Mouse (Mus musculus): ENCODE results near the gene Ptprh.
A peak's percentile ranks its signal among the peaks of the same experiment; 100 is the strongest.
"Not testable (repeated sequence)": the region's sequence is repeated elsewhere in the genome, so short reads cannot be mapped to it uniquely, and the experiment has no call there.

Gene Ptprh

GRCm38 (mm10) chr7:4602969-4603368 is 872 bp downstream of the Ptprh start:
- no peak for DNase-seq (ENCODE audit: low spot score)

GRCm38 (mm10) chr7:4597046-4597445 is 6.8 kb downstream of the Ptprh start:
- DNase-seq (ENCODE audit: low spot score): not testable (repeated sequence)

- not testable (repeated sequence) for DNase-seq (ENCODE audit: low spot score)
Observed at GRCm38 (mm10) chr7:4581481-4581880, 22.4 kb downstream of the Ptprh start.

GRCm38 (mm10) chr7:4572361-4572760 is 31.5 kb downstream of the Ptprh start:
- DNase-seq (ENCODE audit: low spot score): not testable (repeated sequence)

- DNase-seq (ENCODE audit: low spot score): no peak
Observed at GRCm38 (mm10) chr7:4562660-4563059, 41.2 kb downstream of the Ptprh start.

- no peak for DNase-seq (ENCODE audit: low spot score)
Observed at GRCm38 (mm10) chr7:4557167-4557560, 46.7 kb downstream of the Ptprh start.

- DNase-seq (ENCODE audit: low spot score): peak; percentile 76
Observed at GRCm38 (mm10) chr7:4556256-4557166, 47.3 kb downstream of the Ptprh start.

GRCm38 (mm10) chr7:4547221-4547641 is 56.6 kb downstream of the Ptprh start, which contains the start of gene Syt5:
Gene Syt5, minus strand, starts transcription at chr7:4547541.
- no peak for DNase-seq (ENCODE audit: low spot score)

GRCm38 (mm10) chr7:4546591-4547131 is 57.2 kb downstream of the Ptprh start:
- no peak for DNase-seq (ENCODE audit: low spot score)

- no peak for DNase-seq (ENCODE audit: low spot score)
Observed at GRCm38 (mm10) chr7:4546050-4546449, 57.8 kb downstream of the Ptprh start.

GRCm38 (mm10) chr7:4542013-4542412 is 61.8 kb downstream of the Ptprh start:
- no peak for DNase-seq (ENCODE audit: low spot score)

GRCm38 (mm10) chr7:4541344-4541743 is 62.5 kb downstream of the Ptprh start:
- DNase-seq (ENCODE audit: low spot score): no peak

GRCm38 (mm10) chr7:4539019-4539418 is 64.8 kb downstream of the Ptprh start:
- DNase-seq (ENCODE audit: low spot score): no peak

GRCm38 (mm10) chr7:4537181-4537580 is 66.7 kb downstream of the Ptprh start:
- DNase-seq (ENCODE audit: low spot score): no peak

- DNase-seq (ENCODE audit: low spot score): no peak
Observed at GRCm38 (mm10) chr7:4536369-4536768, 67.5 kb downstream of the Ptprh start.

GRCm38 (mm10) chr7:4532005-4532729 is 71.7 kb downstream of the Ptprh start, which contains the start of gene Dnaaf3:
Gene Dnaaf3, minus strand, starts transcription at chr7:4532453.
- peak; percentile 77 for DNase-seq (ENCODE audit: low spot score)

GRCm38 (mm10) chr7:4530166-4530565 is 73.7 kb downstream of the Ptprh start:
- DNase-seq (ENCODE audit: low spot score): not testable (repeated sequence)

GRCm38 (mm10) chr7:4527302-4527689 is 76.5 kb downstream of the Ptprh start:
- no peak for DNase-seq (ENCODE audit: low spot score)

GRCm38 (mm10) chr7:4526341-4527301 is 77.2 kb downstream of the Ptprh start:
- DNase-seq (ENCODE audit: low spot score): peak; percentile 79

- DNase-seq (ENCODE audit: low spot score): peak; percentile 39
Observed at GRCm38 (mm10) chr7:4524212-4524922, 79.5 kb downstream of the Ptprh start, which contains the start of gene Tnni3. Gene Tnni3, minus strand, starts transcription at chr7:4524229.

Data from urinary bladder, postnatal 14 days (tissue).